Comparison of ENCODE assay signal across 12 mouse cellular contexts in the genomic region with DNA sequence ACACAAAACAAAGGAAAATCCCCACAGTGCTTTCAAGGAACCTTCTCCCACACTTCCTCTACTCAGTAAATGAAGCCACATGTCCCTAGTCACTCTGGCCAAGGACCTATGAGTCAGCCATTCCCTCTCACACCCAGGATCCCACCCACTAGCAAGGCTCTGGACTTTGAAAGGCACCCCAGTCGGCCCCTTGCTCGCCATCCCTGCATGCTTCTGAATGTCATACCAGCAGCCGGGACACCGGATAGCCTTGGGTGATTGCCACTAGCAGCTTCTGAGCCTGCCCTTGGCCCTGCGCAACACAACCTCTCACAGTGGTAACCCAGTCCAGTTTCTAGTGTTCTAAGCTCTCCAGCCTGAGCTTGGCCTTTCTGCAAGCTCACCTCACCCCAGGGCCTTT. TPM values are rescaled to one million over a fixed set of nuclear protein-coding genes. Genes with fewer than 3 reads are reported as not detected.
DNase-seq lines count a peak whose midpoint lies in the region; ATAC-seq lines count a peak whose summit lies in the region.
"Had no signal": no experiment of that assay in that cellular context is flagged by ENCODE, and none has a peak within 500 bp of the region (broad histone marks: within the 10 kb centered on the region; RNA-seq: fewer than 3 reads in every experiment).

No protein-coding gene starts in this region.

- DNase-seq in embryonic facial prominence, embryonic 10.5 days (ENCODE audit: low spot score) = no peak
- DNase-seq in adrenal gland, adult (ENCODE audit: inconsistent age in 2 of 2, low spot score in 1 of 2) = peak; percentile 90 to 96
- peak; percentile 82 for DNase-seq in gastrocnemius, postnatal 25 days
- peak; percentile 59 to 63 for DNase-seq in kidney, adult 8-10 months
- no peak for DNase-seq in cerebellum, adult 11 months
- DNase-seq in right cerebral cortex, postnatal 25 days = no peak
- no peak for DNase-seq in hindbrain, embryonic 11.5 days (ENCODE audit: low spot score)
- DNase-seq: liver, embryonic 13.5 days had no signal

- 0 out of 2 replicates have a peak overlapping the region, but pooled peaks have one; percentile 4 for H3K4me2 ChIP-seq in embryonic facial prominence, embryonic 15.5 days (replicated peaks)
- no peak overlapping the region for H3K4me2 ChIP-seq in hindbrain, embryonic 11.5 days (replicated peaks; ENCODE audit: low read depth, low read length)
- H3K4me2 ChIP-seq: liver, embryonic 13.5 days; midbrain, embryonic 12.5 days had no signal

- no peaks in the 10 kb centered on the region for H3K27me3 ChIP-seq in embryonic facial prominence, embryonic 15.5 days
- H3K27me3 ChIP-seq in embryonic facial prominence, embryonic 10.5 days (replicated peaks; ENCODE audit: low read depth, poor library complexity, severe bottlenecking) = peaks cover 42% of the 10 kb centered on the region
- H3K27me3 ChIP-seq in hindbrain, embryonic 11.5 days (ENCODE audit: control insufficient read depth, insufficient read depth, low read length) = no peaks in the 10 kb centered on the region; the same call in 1 of the 2 replicates

- no peak overlapping the region for H3K9ac ChIP-seq in embryonic facial prominence, embryonic 15.5 days
- no peak overlapping the region for H3K9ac ChIP-seq in hindbrain, embryonic 11.5 days (ENCODE audit: low read depth, low read length)
- H3K9ac ChIP-seq: liver, embryonic 13.5 days; midbrain, embryonic 12.5 days had no signal

- ATAC-seq in embryonic facial prominence, embryonic 15.5 days (ENCODE audit: insufficient number of reproducible peaks, low FRiP score, low TSS enrichment, low read depth) = no peak
- ATAC-seq in hindbrain, embryonic 11.5 days (ENCODE audit: low FRiP score) = no peak
- ATAC-seq: inflammation-experienced regulatory T-cells, adult 6 months had no signal

- H3K4me1 ChIP-seq in embryonic facial prominence, embryonic 15.5 days = peaks cover 47% of the 10 kb centered on the region
- H3K4me1 ChIP-seq in embryonic facial prominence, embryonic 10.5 days = peaks cover 47% of the 10 kb centered on the region
- peaks cover 6% of the 10 kb centered on the region for H3K4me1 ChIP-seq in hindbrain, embryonic 11.5 days (replicated peaks; ENCODE audit: control insufficient read depth, insufficient read depth, low read length)

- peak overlapping the region; percentile 40; the same call in 1 of the 2 replicates for H3K27ac ChIP-seq in embryonic facial prominence, embryonic 15.5 days (replicated peaks)
- no peak overlapping the region for H3K27ac ChIP-seq in embryonic facial prominence, embryonic 10.5 days (replicated peaks)
- H3K27ac ChIP-seq in hindbrain, embryonic 11.5 days (ENCODE audit: low read depth, low read length) = no peak overlapping the region
- H3K27ac ChIP-seq: liver, embryonic 13.5 days; midbrain, embryonic 12.5 days had no signal

- H3K9me3 ChIP-seq in embryonic facial prominence, embryonic 15.5 days (replicated peaks) = no peaks in the 10 kb centered on the region
- no peaks in the 10 kb centered on the region for H3K9me3 ChIP-seq in embryonic facial prominence, embryonic 10.5 days
- H3K9me3 ChIP-seq in hindbrain, embryonic 11.5 days (ENCODE audit: control insufficient read depth, low read length) = no peaks in the 10 kb centered on the region
- H3K9me3 ChIP-seq: liver, embryonic 13.5 days; midbrain, embryonic 12.5 days had no signal

- H3K36me3 ChIP-seq in embryonic facial prominence, embryonic 15.5 days = no peaks in the 10 kb centered on the region
- peaks cover 37% of the 10 kb centered on the region for H3K36me3 ChIP-seq in embryonic facial prominence, embryonic 10.5 days (replicated peaks)
- H3K36me3 ChIP-seq in hindbrain, embryonic 11.5 days (ENCODE audit: control insufficient read depth, insufficient read depth, low read length) = no peaks in the 10 kb centered on the region
- H3K36me3 ChIP-seq: liver, embryonic 13.5 days; midbrain, embryonic 12.5 days had no signal

- no peak overlapping the region for H3K4me3 ChIP-seq in embryonic facial prominence, embryonic 15.5 days (replicated peaks)
- H3K4me3 ChIP-seq in embryonic facial prominence, embryonic 10.5 days = no peak overlapping the region
- H3K4me3 ChIP-seq in hindbrain, embryonic 11.5 days (ENCODE audit: low read depth, low read length) = no peak overlapping the region
- H3K4me3 ChIP-seq: liver, embryonic 13.5 days; midbrain, embryonic 12.5 days had no signal

- 58% methylated on average over 5 of the region's 5 CpGs for WGBS in embryonic facial prominence, embryonic 15.5 days
- WGBS in embryonic facial prominence, embryonic 10.5 days = 82% methylated on average over 5 of the region's 5 CpGs
- WGBS in hindbrain, embryonic 11.5 days = 81% methylated on average over 5 of the region's 5 CpGs

RNA-seq across cellular contexts. Expression of a gene that starts 58.2 kb away (rescaled TPM):
- polyA plus RNA-seq in embryonic facial prominence, embryonic 15.5 days (2015; fragmentation: Nextera tagmentation; extraction: Ambion mirVana) = 49.3 and 53.7 TPM in 2 replicates
- 27.4 and 30.4 TPM in 2 replicates for polyA plus RNA-seq in embryonic facial prominence, embryonic 10.5 days (2016; fragmentation: Nextera tagmentation; extraction: Ambion mirVana)
- 100 to 1,000 TPM; 205 to 234 TPM for total RNA-seq in gastrocnemius, postnatal 25 days (2021)
- 16.1 and 17.3 TPM in 2 replicates for polyA plus RNA-seq in hindbrain, embryonic 11.5 days (2014; fragmentation: Nextera tagmentation; extraction: Ambion mirVana)

RNA-seq across cellular contexts. Expression of a gene that starts 59.3 kb away (rescaled TPM):
- polyA plus RNA-seq in embryonic facial prominence, embryonic 15.5 days (2015; fragmentation: Nextera tagmentation; extraction: Ambion mirVana) = 0.72 and 0.85 TPM in 2 replicates
- 0.06 and 0.15 TPM in 2 replicates for polyA plus RNA-seq in embryonic facial prominence, embryonic 10.5 days (2016; fragmentation: Nextera tagmentation; extraction: Ambion mirVana)
- total RNA-seq in gastrocnemius, postnatal 25 days (2021) = under 1 TPM in 1 of 2 experiments, not detected in 1; 0.16 TPM
- polyA plus RNA-seq in hindbrain, embryonic 11.5 days (2014; fragmentation: Nextera tagmentation; extraction: Ambion mirVana) = 0.56 and 0.66 TPM in 2 replicates
- total RNA-seq: layer of hippocampus, postnatal 25 days had no signal
- polyA plus RNA-seq: inflammation-experienced regulatory T-cells, adult 6 months had no signal

Comparison
In these comparisons a context has a peak if more than half of its experiments do, and no peak if none do; other contexts are left out.
1. DNase-seq: peak in adrenal gland, adult (2 of 2), gastrocnemius, postnatal 25 days (single experiment) and kidney, adult 8-10 months (2 of 2); none in embryonic facial prominence, embryonic 10.5 days (single experiment), cerebellum, adult 11 months (single experiment), right cerebral cortex, postnatal 25 days (single experiment) and hindbrain, embryonic 11.5 days (single experiment).